Mouse (Mus musculus) urinary bladder, postnatal 14 days (tissue): ENCODE data around the gene Hpse.

Source experiments
- DNase-seq: peaks from one replicate; pipeline ENCODE4 v3.0.0; 2021; ENCODE audit warnings: low spot score

Gene Hpse

DNA sequence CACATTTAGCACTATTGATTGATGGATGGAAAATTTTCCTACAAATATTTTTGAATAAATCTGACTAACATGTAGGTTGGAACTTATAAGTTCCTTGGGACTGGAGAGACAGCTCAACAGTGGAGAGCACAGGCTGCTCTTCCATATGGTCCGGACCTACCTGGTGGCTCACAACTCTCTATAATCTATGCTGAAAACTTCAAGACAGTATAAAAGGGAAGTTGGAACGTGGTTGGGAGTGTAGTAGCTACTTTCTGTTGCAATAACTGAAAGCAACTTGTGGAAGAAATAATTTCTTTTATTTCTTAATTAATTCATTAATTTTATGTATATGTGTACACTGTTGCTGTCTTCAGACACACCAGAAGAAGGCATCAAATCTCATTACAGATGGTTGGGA is 22.1 kb downstream of the Hpse start:
- no peak for DNase-seq

DNA sequence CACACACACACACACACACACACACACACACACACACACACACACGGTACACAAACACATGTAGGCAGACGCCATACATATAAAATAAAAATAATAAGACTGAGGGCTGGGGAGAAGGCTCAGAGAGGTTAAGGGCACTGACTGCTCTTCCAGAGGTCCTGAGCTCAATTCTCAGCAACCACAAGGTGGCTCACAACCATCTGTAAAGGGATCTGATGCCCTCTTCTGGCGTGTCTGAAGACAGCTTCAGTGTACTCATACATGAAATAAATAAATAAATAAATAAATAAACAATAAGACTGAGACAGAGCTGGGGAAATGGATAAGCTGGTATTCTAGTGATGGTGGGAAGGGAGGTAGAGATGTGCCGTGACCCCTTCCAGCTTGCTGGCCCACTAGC is 33.9 kb downstream of the Hpse start:
- no peak for DNase-seq

DNA sequence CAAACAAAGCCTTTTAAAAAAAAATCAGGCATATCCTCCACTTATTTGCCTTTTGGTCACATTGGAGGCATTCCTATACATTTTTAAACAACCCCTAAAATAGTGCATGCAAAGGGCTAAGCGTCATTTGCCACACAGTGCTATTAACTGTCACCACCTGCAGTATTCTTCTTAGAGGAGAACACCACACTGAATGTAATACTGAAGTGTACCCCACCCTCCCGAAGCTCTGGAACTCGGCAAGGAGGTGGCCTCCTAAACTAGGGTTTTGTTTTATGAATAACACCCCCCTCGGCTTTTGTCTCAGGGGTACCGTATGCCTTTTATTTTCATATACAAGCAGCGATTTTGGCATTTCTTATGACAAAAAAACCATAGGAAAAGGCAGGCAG is 39.0 kb downstream of the Hpse start:
- no peak for DNase-seq

GRCm38 (mm10) chr5:100679911-100680541 is 39.5 kb downstream of the Hpse start:
- no peak for DNase-seq

DNA sequence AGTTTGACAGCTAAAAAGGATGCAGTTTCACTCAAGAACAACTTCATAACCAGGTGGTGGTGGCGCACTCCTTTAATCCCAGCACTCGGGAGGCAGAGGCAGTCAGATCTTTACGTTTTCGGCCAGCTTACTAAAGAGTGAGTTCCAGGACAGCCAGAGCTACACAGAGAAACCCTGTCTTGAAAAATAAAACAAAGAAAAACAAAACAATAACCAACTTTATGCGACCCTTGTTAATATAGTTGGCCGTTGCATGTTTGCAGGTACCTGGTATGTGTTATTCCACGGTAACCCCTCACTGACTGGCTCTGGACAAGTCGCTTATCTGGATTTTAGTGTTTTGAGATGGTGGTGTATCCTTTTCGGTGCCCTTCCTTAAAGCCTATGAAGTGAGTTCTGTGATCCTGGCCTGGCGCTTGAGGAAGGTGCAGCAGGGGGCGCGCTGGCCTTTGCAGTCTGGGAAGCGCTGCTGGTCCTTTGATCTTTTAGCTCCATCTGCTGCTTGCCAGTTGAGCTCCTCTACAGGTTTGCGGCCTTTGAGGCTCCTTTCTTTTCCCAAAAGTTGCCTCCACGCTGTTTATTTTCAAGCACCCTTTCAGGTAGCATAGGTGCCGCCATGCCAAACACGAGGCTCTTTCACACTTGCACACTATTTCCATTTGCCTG is 44.7 kb downstream of the Hpse start, which contains the start of gene Coq2:
Gene Coq2, minus strand, starts transcription at position 430 of the 666 bp plus-strand sequence.
- peak; percentile 88 for DNase-seq

DNA sequence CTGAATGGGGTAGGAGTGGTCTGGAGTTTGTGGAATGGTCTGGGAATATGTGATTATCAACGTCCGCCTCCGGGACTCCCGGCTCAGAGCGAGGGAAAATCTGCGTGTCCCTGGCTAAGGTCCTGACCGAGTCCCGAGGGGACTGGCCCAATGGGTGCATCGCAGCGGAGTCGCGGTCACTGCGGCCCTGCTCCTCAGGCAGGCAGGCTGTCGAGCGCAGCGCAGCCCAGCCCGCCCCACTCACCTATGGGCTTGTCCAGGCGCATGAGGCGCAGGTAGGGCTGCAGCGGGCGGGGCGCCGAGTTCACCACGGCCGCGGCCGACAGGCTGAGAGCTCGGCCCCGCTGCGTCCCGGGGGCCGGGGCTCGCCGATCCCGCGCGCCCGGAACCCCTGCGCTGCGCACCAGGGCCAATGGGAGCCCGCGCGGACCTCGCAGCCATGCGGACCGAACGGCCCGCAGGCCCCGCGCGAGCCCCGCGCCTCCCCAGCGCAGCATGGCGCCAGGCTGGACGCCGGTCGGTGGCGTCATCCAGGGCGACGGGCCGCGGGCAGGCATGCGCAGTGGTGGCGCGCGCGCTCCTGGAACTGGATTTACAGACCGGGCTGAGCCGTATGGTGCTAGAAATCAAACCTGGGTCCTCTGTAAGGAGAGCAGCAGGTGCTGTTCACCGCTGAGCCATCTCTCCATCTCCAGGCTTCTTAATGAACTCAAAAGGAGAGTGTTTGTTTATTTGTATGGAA is 45.6 kb downstream of the Hpse start:
- DNase-seq, result peak; percentile 90

DNA sequence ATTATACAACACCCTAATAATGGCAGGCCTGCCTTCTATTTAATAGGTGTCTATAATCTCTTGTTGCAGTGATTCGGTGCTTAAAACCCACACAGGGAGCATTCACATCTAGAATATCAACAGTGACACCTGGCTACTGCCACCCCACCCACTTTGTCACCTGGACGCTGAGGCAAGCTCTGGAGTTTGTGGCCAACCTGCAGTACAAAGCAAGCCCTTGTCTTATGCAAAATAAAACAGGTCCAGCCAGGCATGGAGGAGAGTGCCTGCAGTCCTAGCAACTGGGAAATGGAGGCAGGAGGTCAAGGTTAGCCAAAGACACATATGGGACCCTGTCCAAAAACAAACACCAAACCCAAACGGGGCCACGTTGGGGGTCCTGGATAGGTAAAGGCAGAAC is 47.1 kb downstream of the Hpse start:
- no peak for DNase-seq

GRCm38 (mm10) chr5:100671897-100672296 is 47.6 kb downstream of the Hpse start:
- DNase-seq, result no peak

GRCm38 (mm10) chr5:100671398-100671797 is 48.1 kb downstream of the Hpse start:
- DNase-seq, result peak; percentile 53

DNA sequence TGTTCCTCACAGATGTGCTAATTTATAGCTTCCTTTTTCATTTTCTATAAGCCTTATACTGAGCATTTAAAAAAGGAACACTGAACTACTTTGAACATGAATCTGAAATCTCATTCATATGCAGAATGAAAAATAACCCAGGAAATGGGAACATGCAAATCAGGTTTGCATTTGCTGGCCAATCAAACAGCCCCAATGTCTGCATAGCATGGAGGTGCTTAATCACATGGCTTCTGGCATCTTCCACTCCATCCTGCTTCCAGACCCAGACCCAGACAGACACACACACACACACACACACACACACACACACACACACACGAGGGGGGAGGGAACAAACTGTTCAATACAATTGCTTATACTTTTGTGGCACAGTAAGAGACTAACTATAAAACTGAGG is 52.6 kb downstream of the Hpse start:
- no peak for DNase-seq

DNA sequence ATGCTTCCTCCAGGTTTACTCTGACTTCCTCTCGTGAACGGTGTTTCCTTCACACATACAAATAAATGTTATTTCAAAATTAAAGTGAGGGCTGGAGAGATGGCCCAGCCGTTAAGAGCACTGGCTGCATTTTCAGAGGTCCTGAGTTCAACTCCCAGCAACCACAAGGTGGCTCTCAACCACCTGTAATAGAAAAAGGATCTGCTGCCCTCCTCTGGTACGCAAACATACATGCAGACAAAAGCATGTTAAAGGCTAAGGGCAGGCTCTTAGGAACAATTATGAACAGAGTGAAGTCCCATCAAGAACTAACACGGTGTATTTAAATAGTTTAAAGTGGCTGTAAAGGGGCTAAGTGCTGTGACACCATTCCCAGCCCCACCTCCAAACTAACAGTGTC is 55.7 kb downstream of the Hpse start:
- DNase-seq, result peak; percentile 24

GRCm38 (mm10) chr5:100663011-100663410 is 56.5 kb downstream of the Hpse start:
- no peak for DNase-seq

DNA sequence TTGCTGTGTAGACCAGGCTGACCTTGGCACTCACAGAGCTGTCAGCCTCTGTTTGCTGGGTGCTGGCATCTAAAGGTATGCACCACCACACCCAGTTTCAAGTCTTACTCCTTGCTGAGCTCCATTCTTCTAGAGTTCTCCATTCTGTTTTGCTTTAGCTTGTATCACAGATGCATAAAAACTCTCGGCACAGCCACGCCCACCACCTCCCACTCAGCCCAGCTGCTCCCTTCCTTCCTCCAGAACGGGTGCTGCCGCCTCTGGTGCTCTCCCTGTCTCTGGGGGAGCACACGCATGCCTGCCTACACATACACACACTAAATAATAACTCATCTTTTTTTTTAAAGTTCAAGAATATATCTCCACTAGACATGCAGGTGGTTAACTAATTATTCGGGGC is 61.1 kb downstream of the Hpse start:
- DNase-seq, result no peak

- no peak for DNase-seq
These were observed 63.2 kb downstream of the Hpse start for GRCm38 (mm10) chr5:100656352-100656751.

- DNase-seq, result no peak
These were observed 67.2 kb downstream of the Hpse start for GRCm38 (mm10) chr5:100652327-100652726.

DNA sequence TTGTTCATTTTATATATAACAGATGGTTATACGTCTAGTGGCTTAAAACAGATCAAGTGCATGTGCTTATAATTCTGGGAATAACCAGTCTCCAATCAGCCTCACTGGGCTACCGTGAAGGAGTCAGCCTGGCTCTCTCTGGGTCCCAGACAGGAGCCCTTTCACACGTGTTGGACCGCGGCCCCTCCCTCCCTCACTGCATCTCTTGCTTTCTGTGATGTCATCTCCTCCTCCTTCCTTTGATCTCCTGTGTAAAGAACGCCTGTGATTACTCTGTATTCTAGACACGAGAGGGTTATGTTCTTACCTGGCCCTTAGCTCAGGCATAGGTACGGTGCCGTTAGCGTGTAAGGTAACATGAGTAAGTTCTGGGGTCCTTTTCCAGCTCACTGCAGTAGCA is 68.0 kb downstream of the Hpse start:
- no peak for DNase-seq

GRCm38 (mm10) chr5:100650969-100651368 is 68.5 kb downstream of the Hpse start:
- DNase-seq, result no peak

DNA sequence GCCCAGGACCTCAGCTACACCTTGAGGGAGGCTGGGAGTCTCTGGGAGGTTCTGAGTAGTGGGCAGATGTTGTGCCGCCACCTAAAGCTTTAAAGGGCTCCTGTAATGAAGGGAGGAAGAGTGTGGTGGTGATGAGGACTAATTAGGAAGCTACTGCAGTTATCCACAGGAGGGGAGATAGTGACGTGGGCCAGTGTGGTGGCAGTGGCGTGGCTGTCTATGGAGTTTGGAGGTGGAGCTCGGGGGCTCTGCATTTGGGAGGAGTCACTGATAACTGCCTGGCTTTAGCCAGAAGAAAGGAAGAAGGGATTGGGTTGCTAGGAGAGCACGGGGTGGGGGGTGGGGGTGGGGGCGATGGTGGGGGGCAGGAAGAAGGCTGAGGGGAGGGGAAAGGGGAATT is 71.0 kb downstream of the Hpse start:
- DNase-seq, result no peak

DNA sequence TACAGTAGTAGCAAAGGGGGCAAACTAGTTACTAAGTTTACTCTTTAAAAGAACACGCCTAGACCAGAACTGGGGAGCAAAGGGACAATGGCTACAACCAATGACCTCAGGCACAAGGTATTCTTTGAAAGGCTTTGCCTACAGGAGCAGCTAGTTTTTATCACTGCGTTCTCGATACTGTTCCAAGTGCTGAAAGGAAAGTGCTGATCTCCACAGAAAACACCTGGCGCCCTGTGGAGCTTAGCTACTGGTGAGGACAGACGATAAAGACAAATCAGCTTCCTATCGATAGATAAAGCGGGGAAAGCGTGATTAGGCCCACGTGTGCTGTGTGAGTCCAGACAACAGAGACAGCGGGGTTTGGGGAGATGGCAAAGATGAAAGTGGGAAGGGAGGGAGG is 71.5 kb downstream of the Hpse start:
- no peak for DNase-seq

- DNase-seq, result no peak
These were observed 73.0 kb downstream of the Hpse start for GRCm38 (mm10) chr5:100646558-100646957.

DNA sequence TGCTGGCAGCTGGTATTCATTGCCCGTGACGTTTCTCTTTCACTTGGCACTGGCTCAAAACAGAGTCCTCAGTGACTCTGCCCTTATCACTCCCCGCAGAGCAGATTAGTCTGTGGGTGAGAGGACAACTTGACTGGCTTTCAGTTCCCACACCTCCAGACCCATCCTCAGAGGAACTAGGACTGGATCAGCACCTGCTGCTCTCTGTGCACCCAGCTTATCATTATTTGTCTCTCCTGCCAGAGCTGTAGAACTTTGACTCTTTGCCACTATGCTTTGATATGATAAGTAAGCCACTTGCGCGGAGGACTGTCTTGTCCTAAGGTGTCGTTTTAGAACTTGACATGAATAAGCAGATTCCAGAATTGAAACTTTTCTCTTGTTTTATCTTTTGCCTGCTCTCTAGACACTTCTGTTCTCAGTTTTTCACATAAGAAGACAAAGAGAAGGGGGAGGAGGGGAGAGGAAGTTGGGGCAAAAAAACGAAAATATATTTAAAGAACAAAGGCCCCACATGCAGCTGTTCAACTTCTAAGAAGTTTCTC is 75.5 kb downstream of the Hpse start:
- peak; percentile 16 for DNase-seq

- DNase-seq, result peak; percentile 22
These were observed 76.1 kb downstream of the Hpse start for GRCm38 (mm10) chr5:100643253-100643990.
